Mouse (Mus musculus) liver, embryonic 16.5 days (tissue): ENCODE measurements around the gene Adap1. TPM values are rescaled to one million over a fixed set of nuclear protein-coding genes. Genes with fewer than 3 reads are reported as not detected.

ENCODE experiments used
- ATAC-seq: fragments of 200-750 bp; cut with Nextera tagmentation; 2 replicates; pipeline ENCODE4 v1.8.0; 2017; ENCODE audit warnings: low read depth, mild to moderate bottlenecking, moderate number of reproducible peaks, moderate library complexity
- H3K27ac ChIP-seq: fragments of 300-500 bp; sonication (generic); 2 replicates; pipeline ENCODE4 v1.5.1; 2014; ENCODE audit warnings: mild to moderate bottlenecking, low read length
- H3K27me3 ChIP-seq: fragments of 300-500 bp; sonication (generic); 2 replicates; pipeline ENCODE4 v1.6.1; 2014; ENCODE audit warnings: low read depth, low read length, mixed read lengths; ENCODE audit not compliant: control insufficient read depth, insufficient read depth
- H3K36me3 ChIP-seq: fragments of 300-500 bp; sonication (generic); 2 replicates; pipeline ENCODE4 v1.6.1; 2014; ENCODE audit warnings: mild to moderate bottlenecking; ENCODE audit not compliant: control insufficient read depth, insufficient read depth
- H3K4me1 ChIP-seq: fragments of 300-500 bp; sonication (generic); 2 replicates; pipeline ENCODE4 v1.6.1; 2014; ENCODE audit warnings: low read depth, low read length, mixed read lengths; ENCODE audit not compliant: control insufficient read depth
- H3K4me2 ChIP-seq: fragments of 300-500 bp; sonication (generic); 2 replicates; pipeline ENCODE4 v1.6.1; 2014; ENCODE audit warnings: low read depth, low read length, mixed read lengths
- H3K4me3 ChIP-seq: fragments of 300-500 bp; sonication (generic); 2 replicates; pipeline ENCODE4 v1.5.1; 2014; ENCODE audit warnings: low read depth, mild to moderate bottlenecking, low read length
- H3K9ac ChIP-seq: fragments of 300-500 bp; sonication (generic); 2 replicates; pipeline ENCODE4 v1.6.1; 2014; ENCODE audit warnings: low read depth, low read length
- H3K9me3 ChIP-seq: fragments of 300-500 bp; sonication (generic); replicated peaks from 2 replicates; pipeline ENCODE4 v1.6.1; 2016; ENCODE audit warnings: low read length; ENCODE audit not compliant: control insufficient read depth
- WGBS: fragments of 180-500 bp; shearing (Covaris S2); extraction: QIAGEN DNeasy Blood & Tissue Kit; methylation state at CpG from one replicate; pipeline ENCODE4 v1.1.7; 2014; ENCODE audit not compliant: insufficient replicate concordance; 5-methylcytosine and 5-hydroxymethylcytosine counted together
- polyA plus RNA-seq: library from polyadenylated mRNA; unstranded; fragments of >200 nt; fragmentation: Nextera tagmentation; extraction: Ambion mirVana; gene quantifications from 2 replicates; pipeline ENCODE4 v1.2.1, GENCODE M21; 2015

Adap1 gene
- polyA plus RNA-seq, 1 experiment from 2014 or later, result 1.3 TPM

DNA sequence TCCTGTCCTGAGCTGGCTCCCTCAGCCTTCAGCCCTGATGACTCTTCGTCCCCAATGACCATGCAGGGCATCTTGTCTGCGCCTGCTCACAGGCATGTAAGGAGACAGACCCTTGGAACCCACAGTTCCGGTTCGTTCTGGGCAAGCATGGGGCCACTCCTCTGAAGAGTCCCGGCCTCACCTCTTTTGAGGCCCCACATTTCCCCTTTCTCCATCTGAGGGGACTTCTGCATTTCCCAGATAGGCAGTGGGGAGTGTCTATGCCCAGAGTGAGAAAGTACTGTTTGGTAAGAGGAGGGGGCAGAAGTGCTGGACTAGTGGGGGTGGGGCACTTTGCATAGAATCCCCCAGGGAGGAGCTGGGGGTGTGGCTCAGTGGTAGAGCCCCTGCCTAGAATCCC is 38.3 kb downstream of the Adap1 start:
- no peaks in the 10 kb centered on the region for H3K9me3 ChIP-seq
- peak; percentile 53 for ATAC-seq

DNA sequence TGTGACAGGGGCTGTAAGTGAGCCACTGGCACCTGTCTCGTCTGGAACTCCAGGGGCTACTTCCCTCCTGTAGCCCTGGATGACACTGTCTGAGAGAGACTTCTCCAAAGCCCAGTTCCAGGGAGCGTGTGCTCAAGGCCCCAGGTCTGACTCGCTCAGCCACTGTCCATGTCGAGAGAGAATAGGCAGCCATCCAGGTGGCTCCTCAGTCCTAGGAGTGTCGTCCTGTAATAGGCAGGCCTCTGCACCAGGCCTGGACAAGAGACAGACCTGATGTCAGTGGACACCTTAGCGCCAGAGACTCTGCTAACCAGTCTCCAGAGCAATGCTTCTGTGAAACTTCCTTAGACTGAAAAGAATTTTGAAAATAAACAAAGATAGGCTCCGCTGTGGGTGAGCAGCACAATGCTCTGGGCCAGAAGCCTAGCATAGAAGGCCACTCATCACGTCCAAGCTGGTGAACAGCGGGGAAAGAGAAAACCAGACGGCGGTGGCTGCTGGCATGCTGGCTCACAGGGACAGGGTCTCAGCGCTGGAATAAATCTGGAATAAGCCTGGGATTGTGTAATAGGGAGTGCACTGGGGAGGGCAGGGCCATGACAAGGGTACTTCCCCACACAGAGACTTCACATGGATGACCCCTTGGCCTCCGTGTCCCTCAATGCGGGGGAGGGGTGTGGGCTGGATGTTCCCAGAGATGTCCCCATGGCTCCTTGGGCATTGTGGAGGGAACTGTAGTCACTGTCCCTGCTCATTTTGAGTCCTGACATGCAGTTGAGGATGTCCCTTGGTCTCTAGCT is 39.1 kb downstream of the Adap1 start:
- Histone ChIP-seq H3K27ac (peak overlapping the region; percentile 67), H3K9me3 (no peaks in the 10 kb centered on the region), H3K4me2 (no peak overlapping the region), H3K27me3 (no peaks in the 10 kb centered on the region), H3K36me3 (no peaks in the 10 kb centered on the region), H3K4me1 (peaks cover 30% of the 10 kb centered on the region), H3K9ac (no peak overlapping the region; the same call in 1 of the 2 replicates), H3K4me3 (no peak overlapping the region)
- WGBS, result 55% methylated on average over 14 of the region's 14 CpGs
- peak; percentile 37 for ATAC-seq

More for the DNA sequence above, 38.3 kb downstream of the Adap1 start:
- no peak overlapping the region for H3K4me2 ChIP-seq
- H3K27me3 ChIP-seq, result no peaks in the 10 kb centered on the region
- H3K9ac ChIP-seq, result no peak overlapping the region
- 13% methylated on average over 5 of the region's 5 CpGs for WGBS
- H3K27ac ChIP-seq, result peak overlapping the region; percentile 67
- no peaks in the 10 kb centered on the region for H3K36me3 ChIP-seq
- H3K4me3 ChIP-seq, result no peak overlapping the region
- H3K4me1 ChIP-seq, result peaks cover 30% of the 10 kb centered on the region

DNA sequence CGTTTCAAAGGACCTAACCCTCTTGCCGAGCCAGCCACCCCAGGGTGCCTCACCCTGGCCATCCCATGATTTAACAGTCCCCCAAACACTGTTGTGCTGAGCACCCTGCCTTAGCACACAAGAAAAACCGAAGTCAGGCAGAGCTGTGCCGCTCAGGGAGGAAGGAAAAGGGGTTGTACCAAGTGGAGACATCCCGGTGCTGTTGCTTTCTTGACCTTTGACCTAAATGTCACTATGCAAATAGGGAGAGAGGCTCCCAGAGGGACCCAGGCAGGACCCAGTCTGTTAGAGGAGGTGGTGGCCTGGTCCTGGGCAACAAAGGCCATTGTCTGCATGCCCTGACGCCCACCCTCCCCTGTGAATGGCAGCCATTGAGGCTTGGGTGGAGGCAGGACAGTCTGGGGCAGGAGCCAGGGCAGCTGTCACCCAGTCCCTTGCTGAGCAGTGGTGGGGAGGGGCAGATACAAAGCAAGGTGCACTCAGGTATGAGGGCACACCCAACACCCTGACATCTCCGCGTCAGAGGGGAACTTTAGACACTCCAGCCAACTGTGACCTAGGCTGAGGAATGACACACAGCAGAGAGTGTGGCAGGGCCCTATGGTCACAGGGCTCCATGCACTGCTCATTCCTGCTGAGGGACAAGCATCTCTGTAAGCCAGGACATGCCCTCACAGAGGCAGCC is 39.9 kb downstream of the Adap1 start:
- no peak overlapping the region for H3K9ac ChIP-seq
- peaks cover 30% of the 10 kb centered on the region for H3K4me1 ChIP-seq
- H3K9me3 ChIP-seq, result no peaks in the 10 kb centered on the region
- 31% methylated on average over 8 of the region's 8 CpGs for WGBS
- H3K27ac ChIP-seq, result peak overlapping the region; percentile 67
- H3K4me3 ChIP-seq, result no peak overlapping the region
- no peaks in the 10 kb centered on the region for H3K27me3 ChIP-seq
- no peaks in the 10 kb centered on the region for H3K36me3 ChIP-seq
- no peak for ATAC-seq
- no peak overlapping the region for H3K4me2 ChIP-seq

DNA sequence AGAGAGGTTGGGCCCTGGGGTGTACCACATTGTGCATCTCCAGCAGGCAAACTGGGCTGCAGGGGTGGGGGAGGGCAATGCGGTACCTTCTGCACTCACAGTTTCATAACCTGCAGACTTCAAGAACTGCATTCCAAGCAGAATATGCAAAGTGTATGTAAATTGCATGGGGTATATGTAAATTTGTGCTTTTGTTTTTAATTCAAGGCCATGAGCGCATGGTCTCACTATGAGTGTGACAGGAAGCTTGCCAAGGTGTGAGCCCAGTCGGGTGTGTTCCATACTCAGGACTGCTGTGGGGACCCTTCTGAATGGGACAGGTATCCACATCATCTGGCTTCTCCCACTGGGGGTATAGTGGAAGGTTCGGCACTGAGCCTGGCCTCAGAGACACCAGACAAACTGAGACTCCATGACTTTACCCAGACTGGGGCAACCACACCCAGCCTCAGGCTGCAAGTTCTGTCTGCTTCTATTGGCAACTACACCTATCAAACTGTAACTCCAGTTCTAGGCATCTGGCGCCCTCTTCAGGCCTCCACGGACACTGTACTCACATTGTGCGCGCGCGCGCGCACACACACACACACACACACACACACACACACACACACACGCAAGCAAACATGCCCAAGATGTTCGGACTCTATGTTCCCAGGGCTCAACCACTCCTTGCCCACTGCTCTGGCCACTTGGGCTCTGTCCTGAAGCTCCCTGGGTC is 41.8 kb downstream of the Adap1 start:
- H3K9me3 ChIP-seq, result no peaks in the 10 kb centered on the region
- H3K27ac ChIP-seq, result no peak overlapping the region
- WGBS, result 88% methylated on average over 14 of the region's 14 CpGs
- no peak overlapping the region for H3K4me3 ChIP-seq
- no peak overlapping the region for H3K4me2 ChIP-seq
- H3K36me3 ChIP-seq, result no peaks in the 10 kb centered on the region
- peaks cover 30% of the 10 kb centered on the region for H3K4me1 ChIP-seq
- H3K27me3 ChIP-seq, result no peaks in the 10 kb centered on the region
- H3K9ac ChIP-seq, result no peak overlapping the region
- no peak for ATAC-seq

DNA sequence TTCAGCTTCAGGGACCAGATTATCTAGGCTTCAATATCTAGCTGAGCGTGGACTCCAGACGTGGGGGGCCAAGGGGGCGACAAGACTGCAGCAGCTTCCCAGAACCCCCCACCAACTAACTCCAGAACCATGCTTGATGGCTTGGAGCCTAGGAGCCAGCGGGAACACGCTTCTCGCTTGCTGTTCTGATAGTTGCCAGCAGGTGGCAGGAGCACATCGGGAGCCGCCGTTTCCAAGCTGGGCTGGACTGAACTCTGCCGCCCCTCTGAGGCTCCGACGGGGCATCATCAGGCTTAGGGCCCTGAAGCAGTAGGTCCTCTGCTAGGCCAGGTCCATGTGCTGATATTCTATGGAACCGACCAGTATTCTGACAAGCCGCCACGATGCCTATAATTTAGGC is 43.2 kb downstream of the Adap1 start:
- Histone ChIP-seq H3K27me3 (no peaks in the 10 kb centered on the region), H3K4me3 (no peak overlapping the region), H3K9me3 (no peaks in the 10 kb centered on the region), H3K4me2 (no peak overlapping the region), H3K36me3 (no peaks in the 10 kb centered on the region), H3K27ac (no peak overlapping the region), H3K4me1 (peaks cover 24% of the 10 kb centered on the region), H3K9ac (no peak overlapping the region)
- WGBS, result 3% methylated on average over 15 of the region's 15 CpGs
- ATAC-seq, result peak; percentile 24; the same call in 1 of the 2 replicates

DNA sequence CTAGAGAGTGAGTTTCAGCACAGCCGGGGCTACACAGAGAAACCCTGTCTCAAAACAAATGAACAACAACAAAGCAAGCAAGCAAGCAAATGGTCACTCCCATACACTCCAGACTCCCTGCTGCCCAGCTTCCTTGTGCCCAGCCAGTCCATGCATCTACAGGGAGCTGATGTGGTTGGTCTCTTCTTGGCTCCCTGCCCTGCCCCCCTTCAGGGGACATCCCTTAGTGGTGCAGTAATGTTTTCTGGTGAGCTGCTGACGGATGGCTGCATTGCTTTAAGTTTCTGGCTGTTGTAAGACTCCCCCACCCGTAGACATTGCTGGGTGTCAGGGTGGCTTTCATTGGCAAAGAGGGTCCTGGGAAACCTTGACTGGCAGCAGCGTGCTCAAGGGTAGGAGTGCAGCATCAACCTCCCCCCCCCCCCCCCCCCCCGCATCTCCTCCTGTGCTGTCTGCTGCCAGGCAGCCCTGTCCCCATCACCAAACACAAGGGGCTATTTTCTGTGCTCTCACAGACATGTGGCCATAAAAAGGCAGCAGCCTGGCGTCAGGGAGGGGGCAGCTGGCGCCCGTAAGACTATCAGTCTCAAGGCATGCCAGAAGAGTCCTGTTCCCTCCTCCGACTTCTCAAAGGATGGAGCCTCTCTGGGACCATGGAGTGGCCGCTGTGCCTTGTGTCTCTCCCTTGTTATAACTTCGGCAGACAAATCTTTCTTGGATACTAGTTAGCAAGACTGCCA is 43.9 kb downstream of the Adap1 start:
- Histone ChIP-seq H3K27ac (no peak overlapping the region), H3K36me3 (no peaks in the 10 kb centered on the region), H3K27me3 (no peaks in the 10 kb centered on the region), H3K4me2 (no peak overlapping the region), H3K9me3 (no peaks in the 10 kb centered on the region), H3K4me3 (no peak overlapping the region), H3K4me1 (peaks cover 18% of the 10 kb centered on the region), H3K9ac (no peak overlapping the region)
- no peak for ATAC-seq
- WGBS, result 63% methylated on average over 11 of the region's 11 CpGs

DNA sequence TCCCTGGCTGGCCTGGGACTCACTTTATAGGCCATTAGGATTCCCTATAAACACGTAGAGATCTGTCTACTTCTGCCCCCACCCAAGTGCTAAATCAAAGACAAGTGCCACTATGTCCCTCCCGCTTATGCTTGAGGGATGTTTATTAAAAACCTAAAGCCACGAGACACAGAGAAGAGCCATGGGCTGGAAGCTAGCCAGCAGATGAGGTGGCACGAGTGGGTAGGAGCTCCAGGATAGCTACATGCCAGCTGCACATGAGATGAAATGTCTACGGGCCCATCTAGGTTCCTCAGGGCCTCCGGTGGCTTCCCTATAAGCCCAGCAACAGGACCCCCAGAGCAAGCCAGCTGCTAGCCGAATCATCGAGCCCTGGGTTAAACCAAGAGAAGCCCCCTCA is 48.1 kb downstream of the Adap1 start:
- 69% methylated on average over 8 of the region's 8 CpGs for WGBS
- Histone ChIP-seq H3K9ac (no peak overlapping the region), H3K36me3 (no peaks in the 10 kb centered on the region), H3K4me1 (peaks cover under 1% of the 10 kb centered on the region), H3K4me3 (no peak overlapping the region), H3K27ac (no peak overlapping the region), H3K4me2 (no peak overlapping the region), H3K9me3 (no peaks in the 10 kb centered on the region), H3K27me3 (no peaks in the 10 kb centered on the region)
- ATAC-seq, result no peak

DNA sequence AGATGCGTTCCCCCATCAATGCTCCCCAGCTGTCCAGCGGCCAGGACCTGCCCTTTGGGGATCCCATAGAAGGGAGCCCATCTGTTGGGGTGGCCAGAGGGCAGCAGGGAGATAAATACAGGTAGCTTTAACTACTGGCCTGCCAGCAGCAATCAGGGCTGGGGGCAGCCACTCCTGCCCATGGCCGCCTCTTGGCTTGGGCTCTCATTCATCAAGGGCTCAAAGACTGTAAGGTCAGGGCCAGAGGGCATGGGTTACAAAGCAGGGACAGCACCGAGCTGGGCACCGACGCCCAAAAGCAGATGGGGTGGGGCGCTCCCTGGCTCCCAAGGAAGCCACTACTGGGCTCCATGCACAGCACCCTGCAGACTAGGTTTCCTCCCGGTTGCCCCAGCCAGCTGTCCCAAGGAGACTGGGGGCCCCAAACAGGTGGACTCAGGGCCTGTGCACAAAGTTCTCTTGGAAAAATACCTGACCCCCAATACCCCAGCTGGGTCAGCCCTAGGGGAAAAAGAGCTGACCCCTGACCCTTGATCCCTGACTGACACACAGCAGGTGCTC is 53.3 kb downstream of the Adap1 start:
- Histone ChIP-seq H3K27ac (no peak overlapping the region), H3K27me3 (no peaks in the 10 kb centered on the region), H3K4me3 (no peak overlapping the region), H3K4me2 (no peak overlapping the region), H3K9ac (no peak overlapping the region), H3K9me3 (no peaks in the 10 kb centered on the region), H3K4me1 (peaks cover 4% of the 10 kb centered on the region), H3K36me3 (peaks cover 16% of the 10 kb centered on the region)
- 53% methylated on average over 8 of the region's 8 CpGs for WGBS
- ATAC-seq, result no peak
